Mouse (Mus musculus): Measurements from ENCODE around the gene Obscn. TPM values are rescaled to one million over a fixed set of nuclear protein-coding genes. Genes with fewer than 3 reads are reported as not detected.

The Obscn gene
- polyA plus RNA-seq (2016; fragmentation: Nextera tagmentation; extraction: Ambion mirVana) = 0.42 TPM in 2 replicates

- Histone ChIP-seq H3K27ac (no peak within 1 kb of the TSS), H3K27me3 (replicated peaks) (peaks cover 61% of the 10 kb centered on the region)
- WGBS = 13% methylated on average over 44 of the region's 44 CpGs
Measured at GRCm38 (mm10) chr11:59135904-59136452, at the start of gene Obscn. Gene Obscn (minus strand): TSS chr11:59136402.

GRCm38 (mm10) chr11:59185490-59185889 lies 49.3 kb upstream of the Obscn start:
- no peak overlapping the region for H3K4me3 ChIP-seq
- no peak overlapping the region for H3K27ac ChIP-seq
- no peak overlapping the region for H3K4me2 ChIP-seq (replicated peaks)
- WGBS = 83% methylated on average over 5 of the region's 5 CpGs
- no peak overlapping the region for H3K9ac ChIP-seq
- peaks cover 6% of the 10 kb centered on the region; the same call in 1 of the 2 replicates for H3K4me1 ChIP-seq
- no peak for ATAC-seq (ENCODE audit: low FRiP score, low read depth)
- H3K36me3 ChIP-seq = peaks cover 31% of the 10 kb centered on the region
- H3K27me3 ChIP-seq (replicated peaks) = no peaks in the 10 kb centered on the region
- H3K9me3 ChIP-seq = no peaks in the 10 kb centered on the region

More at GRCm38 (mm10) chr11:59135904-59136452, at the start of gene Obscn:
- H3K4me3 ChIP-seq = peak within 1 kb of the TSS; percentile 19
- H3K4me2 ChIP-seq (replicated peaks) = peak within 1 kb of the TSS; percentile 54
- no peak for ATAC-seq (ENCODE audit: low FRiP score, low read depth)
- no peaks in the 10 kb centered on the region for H3K9me3 ChIP-seq
- peak within 1 kb of the TSS; percentile 17; the same call in 1 of the 2 replicates for H3K9ac ChIP-seq
- peaks cover 10% of the 10 kb centered on the region for H3K4me1 ChIP-seq
- no peaks in the 10 kb centered on the region for H3K36me3 ChIP-seq

DNA sequence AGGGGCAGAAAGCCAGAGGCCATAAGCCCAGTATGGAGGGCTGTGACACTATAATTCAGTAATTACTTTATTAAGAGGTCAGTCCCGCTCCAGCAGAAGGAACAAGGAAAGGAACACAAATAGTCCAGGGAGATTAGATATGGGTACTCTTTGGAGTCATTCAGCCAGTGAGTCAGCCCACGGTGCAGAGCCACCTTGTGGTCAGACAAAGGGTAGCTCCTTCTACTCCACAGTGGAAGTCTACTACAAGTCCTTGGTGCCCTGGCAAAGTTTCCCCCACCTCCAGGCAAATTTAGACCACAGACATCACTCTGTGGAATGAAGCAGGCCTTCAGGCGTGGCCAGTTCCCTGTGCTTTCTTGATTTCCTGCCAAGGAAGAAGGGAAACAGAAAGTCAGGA lies 47.6 kb upstream of the Obscn start:
- Histone ChIP-seq H3K27me3 (replicated peaks) (peaks cover 7% of the 10 kb centered on the region), H3K9ac (no peak overlapping the region), H3K36me3 (peaks cover 31% of the 10 kb centered on the region), H3K4me2 (replicated peaks) (no peak overlapping the region), H3K4me3 (no peak overlapping the region), H3K27ac (no peak overlapping the region), H3K9me3 (no peaks in the 10 kb centered on the region), H3K4me1 (no peaks in the 10 kb centered on the region)
- 47% methylated on average over 3 of the region's 3 CpGs for WGBS
- 0 out of 2 replicates have a peak, but pooled peaks have one; percentile 44 for ATAC-seq (ENCODE audit: low FRiP score, low read depth)

DNA sequence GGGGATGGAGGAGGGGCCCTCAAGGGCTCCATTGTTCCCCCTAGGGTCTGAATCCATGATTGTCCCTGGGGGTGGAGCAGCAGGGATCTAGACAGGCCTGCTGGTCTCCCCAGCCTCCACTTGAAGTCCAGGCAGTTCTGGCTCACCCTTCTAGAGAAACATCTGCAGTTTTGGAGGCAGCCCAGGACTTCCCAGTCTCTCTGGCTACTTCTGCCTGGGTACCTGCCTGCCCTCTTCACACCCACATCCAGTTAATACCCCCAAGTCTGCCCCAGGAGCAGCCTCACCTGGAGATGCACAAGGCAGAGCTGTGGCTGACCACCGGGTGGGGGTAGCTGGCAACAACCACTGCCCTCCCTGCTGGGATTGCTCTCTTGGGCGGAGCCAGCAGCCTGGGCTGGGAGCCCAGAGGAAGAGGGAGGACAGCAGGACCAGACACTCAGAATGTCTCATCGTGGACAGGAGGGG lies 46.7 kb upstream of the Obscn start, which contains the start of gene Gjc2:
Gene Gjc2, minus strand, starts transcription at position 350 of the 468 bp plus-strand sequence.
- 39% methylated on average over 3 of the region's 3 CpGs for WGBS
- H3K4me3 ChIP-seq = no peak within 1 kb of the TSS
- H3K36me3 ChIP-seq = peaks cover 31% of the 10 kb centered on the region
- no peaks in the 10 kb centered on the region for H3K9me3 ChIP-seq
- no peak within 1 kb of the TSS for H3K4me2 ChIP-seq (replicated peaks)
- no peak within 1 kb of the TSS for H3K27ac ChIP-seq
- ATAC-seq (ENCODE audit: low FRiP score, low read depth) = no peak
- H3K4me1 ChIP-seq = no peaks in the 10 kb centered on the region
- H3K9ac ChIP-seq = no peak within 1 kb of the TSS
- peaks cover 16% of the 10 kb centered on the region for H3K27me3 ChIP-seq (replicated peaks)

DNA sequence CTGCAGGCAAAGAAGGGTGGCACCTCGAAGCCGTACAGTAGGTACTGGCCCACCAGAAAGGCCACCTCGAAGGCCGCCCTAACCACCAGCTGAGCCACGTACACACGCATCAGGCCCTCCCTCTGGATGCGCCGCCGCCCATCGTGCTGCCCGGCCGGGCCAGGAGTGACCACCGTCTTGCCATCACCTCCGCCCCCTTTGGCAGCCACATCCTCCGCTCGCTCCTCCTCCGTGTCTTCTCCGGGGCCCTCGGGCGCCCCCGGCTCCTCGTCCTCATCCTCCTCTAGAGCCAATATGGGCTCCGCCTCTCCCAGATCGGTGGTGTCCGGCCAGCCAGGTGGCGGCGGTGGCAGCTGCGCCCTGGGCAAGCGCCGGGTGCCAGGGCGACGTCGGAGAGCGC lies 40.7 kb upstream of the Obscn start:
- no peak for ATAC-seq (ENCODE audit: low FRiP score, low read depth)
- no peaks in the 10 kb centered on the region for H3K9me3 ChIP-seq
- H3K9ac ChIP-seq = no peak overlapping the region
- H3K4me3 ChIP-seq = no peak overlapping the region
- H3K27ac ChIP-seq = no peak overlapping the region
- H3K4me2 ChIP-seq (replicated peaks) = 0 out of 2 replicates have a peak overlapping the region, but pooled peaks have one; percentile 25
- WGBS = 8% methylated on average over 34 of the region's 34 CpGs
- H3K4me1 ChIP-seq = 0 out of 2 replicates have a peak, but pooled peaks cover 3% of the 10 kb centered on the region
- H3K36me3 ChIP-seq = no peaks in the 10 kb centered on the region
- peaks cover 55% of the 10 kb centered on the region for H3K27me3 ChIP-seq (replicated peaks)

DNA sequence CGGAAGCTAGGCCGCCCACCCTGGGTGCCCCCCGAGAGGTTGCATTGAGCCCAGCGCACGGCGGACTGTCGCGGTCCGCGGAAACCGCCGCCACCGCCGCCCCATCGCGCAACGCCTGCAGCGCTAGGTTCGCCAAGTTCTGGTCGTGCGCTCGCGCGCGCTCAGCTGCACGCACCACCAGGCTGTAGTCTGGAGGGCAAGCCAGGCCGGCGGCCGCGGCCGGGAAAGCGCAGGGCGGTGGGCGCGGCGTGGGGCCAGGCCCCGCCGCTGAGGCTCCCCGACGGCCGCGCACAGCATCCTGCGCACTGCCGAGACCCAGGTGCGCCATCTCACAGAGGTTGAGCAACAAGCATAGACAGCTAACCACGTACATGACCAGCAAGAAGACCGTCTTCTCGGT lies 40.3 kb upstream of the Obscn start:
- Histone ChIP-seq H3K4me1 (0 out of 2 replicates have a peak, but pooled peaks cover 3% of the 10 kb centered on the region), H3K9me3 (no peaks in the 10 kb centered on the region), H3K4me2 (replicated peaks) (peak overlapping the region; percentile 25; the same call in 1 of the 2 replicates), H3K27ac (no peak overlapping the region), H3K9ac (no peak overlapping the region), H3K4me3 (peak overlapping the region; percentile 9; the same call in 1 of the 2 replicates), H3K27me3 (replicated peaks) (peaks cover 55% of the 10 kb centered on the region), H3K36me3 (no peaks in the 10 kb centered on the region)
- WGBS = 3% methylated on average over 48 of the region's 48 CpGs
- ATAC-seq (ENCODE audit: low FRiP score, low read depth) = no peak

- 0 out of 2 replicates have a peak, but pooled peaks cover 3% of the 10 kb centered on the region for H3K4me1 ChIP-seq
Measured at GRCm38 (mm10) chr11:59174189-59174838, 38.1 kb upstream of the Obscn start.

DNA sequence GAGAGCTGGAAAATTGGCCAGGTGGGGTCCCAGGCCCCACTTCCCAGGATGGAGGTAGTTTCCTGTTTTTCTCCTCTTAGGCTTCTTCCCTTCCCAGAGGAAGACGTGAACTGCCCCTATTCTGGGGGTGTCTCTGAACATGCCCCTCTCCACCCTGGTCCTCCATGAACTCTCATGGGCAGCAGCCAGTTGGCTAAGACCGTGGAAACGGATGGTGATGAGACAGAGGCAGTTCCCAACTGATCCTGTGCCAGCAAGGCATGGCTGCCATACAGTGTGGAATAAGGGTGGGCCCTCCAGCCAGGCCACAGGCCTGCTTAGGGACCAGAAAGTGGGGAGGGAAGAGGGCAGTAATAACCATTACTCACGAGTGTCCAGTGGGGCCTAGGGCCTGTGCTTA lies 34.3 kb upstream of the Obscn start:
- H3K36me3 ChIP-seq = no peaks in the 10 kb centered on the region
- no peak for ATAC-seq (ENCODE audit: low FRiP score, low read depth)
- no peak overlapping the region for H3K4me3 ChIP-seq
- 70% methylated on average over 4 of the region's 4 CpGs for WGBS
- no peak overlapping the region for H3K27ac ChIP-seq
- H3K4me1 ChIP-seq = no peaks in the 10 kb centered on the region
- H3K4me2 ChIP-seq (replicated peaks) = no peak overlapping the region
- H3K9me3 ChIP-seq = no peaks in the 10 kb centered on the region
- H3K27me3 ChIP-seq (replicated peaks) = peaks cover 20% of the 10 kb centered on the region
- H3K9ac ChIP-seq = no peak overlapping the region

More at GRCm38 (mm10) chr11:59174189-59174838, 38.1 kb upstream of the Obscn start:
- no peak overlapping the region for H3K4me3 ChIP-seq
- H3K9ac ChIP-seq = no peak overlapping the region
- H3K27me3 ChIP-seq (replicated peaks) = peaks cover 57% of the 10 kb centered on the region
- WGBS = 55% methylated on average over 6 of the region's 6 CpGs
- no peaks in the 10 kb centered on the region for H3K9me3 ChIP-seq
- ATAC-seq (ENCODE audit: low FRiP score, low read depth) = no peak
- no peaks in the 10 kb centered on the region for H3K36me3 ChIP-seq
- no peak overlapping the region for H3K4me2 ChIP-seq (replicated peaks)
- no peak overlapping the region for H3K27ac ChIP-seq

- Histone ChIP-seq H3K9ac (no peak overlapping the region), H3K9me3 (no peaks in the 10 kb centered on the region), H3K27ac (no peak overlapping the region), H3K4me3 (no peak overlapping the region), H3K4me1 (no peaks in the 10 kb centered on the region), H3K36me3 (no peaks in the 10 kb centered on the region), H3K4me2 (replicated peaks) (no peak overlapping the region), H3K27me3 (replicated peaks) (peaks cover 13% of the 10 kb centered on the region)
- no peak for ATAC-seq (ENCODE audit: low FRiP score, low read depth)
- 62% methylated on average over 3 of the region's 3 CpGs for WGBS
Measured at GRCm38 (mm10) chr11:59169807-59170206, 33.6 kb upstream of the Obscn start.

- no peak overlapping the region for H3K9ac ChIP-seq
- no peaks in the 10 kb centered on the region for H3K36me3 ChIP-seq
- 52% methylated on average over 2 of the region's 2 CpGs for WGBS
- no peak overlapping the region for H3K4me3 ChIP-seq
- no peak overlapping the region for H3K4me2 ChIP-seq (replicated peaks)
- peaks cover 14% of the 10 kb centered on the region for H3K4me1 ChIP-seq
- no peak for ATAC-seq (ENCODE audit: low FRiP score, low read depth)
- no peak overlapping the region for H3K27ac ChIP-seq
- H3K27me3 ChIP-seq (replicated peaks) = 0 out of 2 replicates have a peak, but pooled peaks cover 5% of the 10 kb centered on the region
- no peaks in the 10 kb centered on the region for H3K9me3 ChIP-seq
Measured at GRCm38 (mm10) chr11:59165616-59166241, 29.5 kb upstream of the Obscn start.

DNA sequence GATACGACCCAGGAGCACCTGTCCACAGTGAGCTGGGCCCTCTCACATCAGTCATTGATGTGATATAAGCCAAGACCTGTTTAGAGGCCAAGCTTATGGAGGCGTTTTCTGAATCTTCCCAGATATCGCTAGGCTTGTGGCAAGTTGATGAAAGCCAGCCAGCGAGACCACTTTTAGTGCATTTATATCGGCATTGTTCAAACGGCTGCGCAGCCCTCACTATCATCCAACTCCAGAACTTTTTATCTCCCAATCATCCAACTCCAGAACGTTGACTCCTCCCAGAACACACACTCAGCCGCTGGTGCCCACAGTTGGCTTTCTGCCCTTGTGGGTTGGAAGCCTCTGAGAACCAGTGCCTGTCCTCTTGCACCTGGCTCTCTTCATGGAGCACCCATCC lies 28.2 kb upstream of the Obscn start:
- H3K4me2 ChIP-seq (replicated peaks) = peak overlapping the region; percentile 70
- no peaks in the 10 kb centered on the region for H3K9me3 ChIP-seq
- H3K36me3 ChIP-seq = no peaks in the 10 kb centered on the region
- no peaks in the 10 kb centered on the region for H3K27me3 ChIP-seq (replicated peaks)
- no peak for ATAC-seq (ENCODE audit: low FRiP score, low read depth)
- H3K9ac ChIP-seq = no peak overlapping the region
- H3K4me1 ChIP-seq = peaks cover 14% of the 10 kb centered on the region
- no peak overlapping the region for H3K4me3 ChIP-seq
- 87% methylated on average over 9 of the region's 9 CpGs for WGBS
- 0 out of 2 replicates have a peak overlapping the region, but pooled peaks have one; percentile 98 for H3K27ac ChIP-seq

Measured in neural tube, embryonic 12.5 days (tissue).